Mouse (Mus musculus): ENCODE data around the gene Mtrf1l. TPM values are rescaled to one million over a fixed set of nuclear protein-coding genes. Genes with fewer than 3 reads are reported as not detected.

Gene Mtrf1l
- polyA plus RNA-seq, 2 experiments: 2.6 to 5.3 TPM

- no peaks in the 10 kb centered on the region; a peak in 1 of 4 replicates for H3K4me1 ChIP-seq (replicated peaks; ENCODE audit: control insufficient read depth in 2 of 2, insufficient read depth in 2 of 2, low read length in 1 of 2)
- 83% methylated on average over 2 of the region's 2 CpGs for WGBS (ENCODE audit: insufficient replicate concordance)
- H3K36me3 ChIP-seq (replicated peaks; ENCODE audit: control insufficient read depth, insufficient read depth, low read depth): peaks cover 61% of the 10 kb centered on the region
Observed at GRCm38 (mm10) chr10:5815968-5816367, 7.7 kb downstream of the Mtrf1l start.

GRCm38 (mm10) chr10:5813724-5814123 lies 10.0 kb downstream of the Mtrf1l start:
- Histone ChIP-seq H3K4me2 (ENCODE audit: low read depth) (no peak overlapping the region), H3K27me3 (ENCODE audit: control insufficient read depth, insufficient read depth, low read length) (no peaks in the 10 kb centered on the region), H3K4me3 (ENCODE audit: insufficient read depth in 1 of 2, low read depth in 2 of 2, low read length in 2 of 2) (no peak overlapping the region), H3K9ac (replicated peaks) (no peak overlapping the region), H3K27ac (no peak overlapping the region), H3K36me3 (replicated peaks; ENCODE audit: control insufficient read depth, insufficient read depth, low read depth) (peaks cover 47% of the 10 kb centered on the region), H3K4me1 (replicated peaks; ENCODE audit: control insufficient read depth in 2 of 2, insufficient read depth in 2 of 2, low read length in 1 of 2) (no peaks in the 10 kb centered on the region), H3K9me3 (ENCODE audit: control insufficient read depth, low read length) (no peaks in the 10 kb centered on the region)
- DNase-seq (ENCODE audit: low read depth in 3 of 3, low spot score in 3 of 3) (no peak), ATAC-seq (ENCODE audit: insufficient read depth) (no peak)
- no peak for TF ChIP-seq CTCF (IDR thresholded peaks at IDR 0.05; ENCODE audit: low read depth)
- TF ChIP-seq EP300 (IDR thresholded peaks at IDR 0.05; ENCODE audit: low read depth): no peak
- 85% methylated on average over 11 of the region's 11 CpGs for WGBS (ENCODE audit: insufficient replicate concordance)

More at GRCm38 (mm10) chr10:5815968-5816367, 7.7 kb downstream of the Mtrf1l start:
- no peak overlapping the region for H3K4me2 ChIP-seq (ENCODE audit: low read depth)
- no peak overlapping the region for H3K9ac ChIP-seq (replicated peaks)
- ATAC-seq (ENCODE audit: insufficient read depth): no peak
- DNase-seq (ENCODE audit: low read depth in 3 of 3, low spot score in 3 of 3): no peak
- no peaks in the 10 kb centered on the region for H3K9me3 ChIP-seq (ENCODE audit: control insufficient read depth, low read length)
- TF ChIP-seq EP300 (IDR thresholded peaks at IDR 0.05; ENCODE audit: low read depth) (no peak), CTCF (IDR thresholded peaks at IDR 0.05; ENCODE audit: low read depth) (no peak)
- H3K27me3 ChIP-seq (ENCODE audit: control insufficient read depth, insufficient read depth, low read length): no peaks in the 10 kb centered on the region
- H3K27ac ChIP-seq: no peak overlapping the region
- no peak overlapping the region for H3K4me3 ChIP-seq (ENCODE audit: insufficient read depth in 1 of 2, low read depth in 2 of 2, low read length in 2 of 2)

- Histone ChIP-seq H3K4me2 (ENCODE audit: low read depth) (peak overlapping the region; percentile 78), H3K4me1 (replicated peaks; ENCODE audit: control insufficient read depth in 2 of 2, insufficient read depth in 2 of 2, low read length in 1 of 2) (peaks cover 18 to 19% of the 10 kb centered on the region in 2 experiments), H3K4me3 (ENCODE audit: insufficient read depth in 1 of 2, low read depth in 2 of 2, low read length in 2 of 2) (no peak overlapping the region), H3K36me3 (replicated peaks; ENCODE audit: control insufficient read depth, insufficient read depth, low read depth) (peaks cover 17% of the 10 kb centered on the region), H3K27me3 (ENCODE audit: control insufficient read depth, insufficient read depth, low read length) (no peaks in the 10 kb centered on the region), H3K9me3 (ENCODE audit: control insufficient read depth, low read length) (no peaks in the 10 kb centered on the region), H3K27ac (peak overlapping the region; percentile 39), H3K9ac (replicated peaks) (peak overlapping the region; percentile 43)
- DNase-seq (ENCODE audit: low read depth in 3 of 3, low spot score in 3 of 3): no peak
- no peak for ATAC-seq (ENCODE audit: insufficient read depth)
- 35% methylated on average over 2 of the region's 2 CpGs for WGBS (ENCODE audit: insufficient replicate concordance)
- TF ChIP-seq CTCF (IDR thresholded peaks at IDR 0.05; ENCODE audit: low read depth) (no peak), EP300 (IDR thresholded peaks at IDR 0.05; ENCODE audit: low read depth) (no peak)
Observed at GRCm38 (mm10) chr10:5807683-5808082, 16.0 kb downstream of the Mtrf1l start.

- H3K4me3 ChIP-seq (ENCODE audit: insufficient read depth in 1 of 2, low read depth in 2 of 2, low read length in 2 of 2): no peak overlapping the region; a peak in 1 of 4 replicates
- TF ChIP-seq EP300 (IDR thresholded peaks at IDR 0.05; ENCODE audit: low read depth) (no peak), CTCF (IDR thresholded peaks at IDR 0.05; ENCODE audit: low read depth) (no peak)
- no peaks in the 10 kb centered on the region for H3K27me3 ChIP-seq (ENCODE audit: control insufficient read depth, insufficient read depth, low read length)
- ATAC-seq (ENCODE audit: insufficient read depth) (no peak), DNase-seq (ENCODE audit: low read depth in 3 of 3, low spot score in 3 of 3) (no peak)
- H3K4me1 ChIP-seq (replicated peaks; ENCODE audit: control insufficient read depth in 2 of 2, insufficient read depth in 2 of 2, low read length in 1 of 2): peaks cover 19 to 23% of the 10 kb centered on the region in 2 experiments
- peak overlapping the region; percentile 23; the same call in 1 of the 2 replicates for H3K27ac ChIP-seq
- WGBS (ENCODE audit: insufficient replicate concordance): 30% methylated on average over 4 of the region's 4 CpGs
- peaks cover 19% of the 10 kb centered on the region for H3K36me3 ChIP-seq (replicated peaks; ENCODE audit: control insufficient read depth, insufficient read depth, low read depth)
- peak overlapping the region; percentile 43 for H3K9ac ChIP-seq (replicated peaks)
- H3K9me3 ChIP-seq (ENCODE audit: control insufficient read depth, low read length): no peaks in the 10 kb centered on the region
- peak overlapping the region; percentile 78 for H3K4me2 ChIP-seq (ENCODE audit: low read depth)
Observed at GRCm38 (mm10) chr10:5806996-5807395, 16.7 kb downstream of the Mtrf1l start.

GRCm38 (mm10) chr10:5806416-5806815 lies 17.3 kb downstream of the Mtrf1l start:
- Histone ChIP-seq H3K36me3 (replicated peaks; ENCODE audit: control insufficient read depth, insufficient read depth, low read depth) (peaks cover 24% of the 10 kb centered on the region), H3K4me1 (replicated peaks; ENCODE audit: control insufficient read depth in 2 of 2, insufficient read depth in 2 of 2, low read length in 1 of 2) (peaks cover 22 to 27% of the 10 kb centered on the region in 2 experiments), H3K9me3 (ENCODE audit: control insufficient read depth, low read length) (no peaks in the 10 kb centered on the region), H3K4me2 (ENCODE audit: low read depth) (peak overlapping the region; percentile 78), H3K27me3 (ENCODE audit: control insufficient read depth, insufficient read depth, low read length) (no peaks in the 10 kb centered on the region), H3K27ac (peak overlapping the region; percentile 70), H3K9ac (replicated peaks) (peak overlapping the region; percentile 66), H3K4me3 (ENCODE audit: insufficient read depth in 1 of 2, low read depth in 2 of 2, low read length in 2 of 2) (peak overlapping the region; percentile 52 to 84)
- no peak for ATAC-seq (ENCODE audit: insufficient read depth)
- TF ChIP-seq CTCF (IDR thresholded peaks at IDR 0.05; ENCODE audit: low read depth) (no peak), EP300 (IDR thresholded peaks at IDR 0.05; ENCODE audit: low read depth) (no peak)
- DNase-seq (ENCODE audit: low read depth in 3 of 3, low spot score in 3 of 3): no peak
- WGBS (ENCODE audit: insufficient replicate concordance): 6% methylated on average over 8 of the region's 8 CpGs
